Mouse (Mus musculus): ENCODE data around the gene Nanos3. TPM values are rescaled to one million over a fixed set of nuclear protein-coding genes. Genes with fewer than 3 reads are reported as not detected.

The Nanos3 gene
- polyA plus RNA-seq, 1 experiment from 2014 or later = 1.3 TPM

DNA sequence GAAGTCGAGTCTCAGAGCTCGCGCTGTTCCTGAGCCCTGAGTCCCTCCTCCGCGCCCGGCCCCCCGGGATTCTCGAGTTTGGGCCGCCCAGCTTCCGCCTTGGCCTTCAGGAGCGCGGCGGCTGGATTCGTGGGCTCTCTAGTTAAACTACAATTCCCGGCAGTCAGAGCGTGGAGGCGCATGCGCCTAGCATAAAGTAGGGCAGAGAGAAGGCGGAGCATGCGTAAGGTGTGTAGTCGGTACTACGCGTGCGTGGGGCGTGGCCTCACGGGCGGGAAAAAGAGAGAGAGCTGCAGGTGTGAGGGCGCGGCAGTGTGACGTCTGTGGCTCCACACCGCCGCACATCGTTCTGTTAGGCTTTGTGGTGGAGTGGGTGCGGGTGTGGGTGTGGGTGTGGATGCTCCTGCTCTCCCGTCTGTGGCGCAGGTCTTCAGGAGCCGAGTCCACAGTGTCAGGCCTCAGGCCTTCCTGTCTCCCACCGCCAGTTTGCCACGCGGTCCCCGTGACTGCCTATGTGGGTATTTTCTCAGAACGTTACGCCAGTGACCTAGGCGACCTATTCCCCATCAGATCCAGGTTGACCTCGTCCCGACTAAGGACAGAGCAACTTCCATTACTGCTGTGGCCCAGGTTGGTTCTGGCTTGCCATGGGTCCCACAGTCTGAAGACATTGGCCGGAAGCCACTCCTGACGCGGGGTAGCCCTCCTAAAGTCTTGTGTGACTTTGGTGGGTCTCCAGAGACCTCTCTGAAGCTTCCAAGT lies 37.1 kb downstream of the Nanos3 start, which contains the start of the genes Cc2d1a and 4930432K21Rik:
Gene Cc2d1a (minus strand): TSS at position 168 of the 762 bp plus-strand sequence.
Gene 4930432K21Rik (plus strand): TSS at position 257 of the 762 bp plus-strand sequence.
- Histone ChIP-seq H3K4me1 (ENCODE audit: control insufficient read depth, insufficient read depth, low read length) (peaks cover 15% of the 10 kb centered on the region), H3K36me3 (ENCODE audit: control insufficient read depth, insufficient read depth, low read length) (peaks cover 13% of the 10 kb centered on the region; the same call in 1 of the 2 replicates), H3K27ac (ENCODE audit: low read length) (peak within 1 kb of the TSS; percentile 91), H3K9ac (ENCODE audit: low read length) (peak within 1 kb of the TSS; percentile 85), H3K4me3 (replicated peaks; ENCODE audit: low read length) (peak within 1 kb of the TSS; percentile 70), H3K9me3 (replicated peaks; ENCODE audit: control insufficient read depth, low read length) (no peaks in the 10 kb centered on the region), H3K27me3 (ENCODE audit: control insufficient read depth, insufficient read depth, low read length) (no peaks in the 10 kb centered on the region), H3K4me2 (ENCODE audit: low read depth, low read length) (peak within 1 kb of the TSS; percentile 64)
- 11% methylated on average over 49 of the region's 49 CpGs for WGBS
- ATAC-seq (ENCODE audit: insufficient read depth, low FRiP score) = peak; percentile 97

DNA sequence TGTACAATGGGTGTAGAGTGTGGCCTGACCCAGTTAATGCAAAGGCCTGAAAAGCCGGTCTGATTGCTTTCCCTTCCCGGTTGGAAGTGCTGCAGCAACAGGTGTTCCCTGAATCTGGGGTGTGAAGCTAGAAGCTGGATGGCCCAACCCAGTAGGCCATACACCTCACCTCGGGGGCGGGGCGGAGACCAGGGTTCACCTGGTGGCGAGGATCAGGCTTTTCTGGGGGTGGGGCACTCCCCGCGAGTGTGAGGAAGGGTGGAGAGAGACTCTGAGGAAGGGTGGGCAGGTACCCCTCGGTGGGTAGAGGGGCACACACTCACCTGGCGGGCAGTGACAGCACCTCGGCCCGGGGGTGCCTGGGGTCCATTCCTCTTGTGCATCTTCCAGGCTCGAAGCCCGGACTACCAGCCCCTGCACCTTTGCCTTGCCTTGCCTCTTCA lies 37.7 kb downstream of the Nanos3 start:
- no peaks in the 10 kb centered on the region for H3K27me3 ChIP-seq (ENCODE audit: control insufficient read depth, insufficient read depth, low read length)
- H3K4me1 ChIP-seq (ENCODE audit: control insufficient read depth, insufficient read depth, low read length) = peaks cover 15% of the 10 kb centered on the region
- peak overlapping the region; percentile 91 for H3K27ac ChIP-seq (ENCODE audit: low read length)
- peak overlapping the region; percentile 64 for H3K4me2 ChIP-seq (ENCODE audit: low read depth, low read length)
- H3K9me3 ChIP-seq (replicated peaks; ENCODE audit: control insufficient read depth, low read length) = no peaks in the 10 kb centered on the region
- ATAC-seq (ENCODE audit: insufficient read depth, low FRiP score) = peak; percentile 68
- H3K4me3 ChIP-seq (replicated peaks; ENCODE audit: low read length) = peak overlapping the region; percentile 70
- WGBS = 4% methylated on average over 14 of the region's 14 CpGs
- H3K9ac ChIP-seq (ENCODE audit: low read length) = peak overlapping the region; percentile 85
- H3K36me3 ChIP-seq (ENCODE audit: control insufficient read depth, insufficient read depth, low read length) = peaks cover 13% of the 10 kb centered on the region

DNA sequence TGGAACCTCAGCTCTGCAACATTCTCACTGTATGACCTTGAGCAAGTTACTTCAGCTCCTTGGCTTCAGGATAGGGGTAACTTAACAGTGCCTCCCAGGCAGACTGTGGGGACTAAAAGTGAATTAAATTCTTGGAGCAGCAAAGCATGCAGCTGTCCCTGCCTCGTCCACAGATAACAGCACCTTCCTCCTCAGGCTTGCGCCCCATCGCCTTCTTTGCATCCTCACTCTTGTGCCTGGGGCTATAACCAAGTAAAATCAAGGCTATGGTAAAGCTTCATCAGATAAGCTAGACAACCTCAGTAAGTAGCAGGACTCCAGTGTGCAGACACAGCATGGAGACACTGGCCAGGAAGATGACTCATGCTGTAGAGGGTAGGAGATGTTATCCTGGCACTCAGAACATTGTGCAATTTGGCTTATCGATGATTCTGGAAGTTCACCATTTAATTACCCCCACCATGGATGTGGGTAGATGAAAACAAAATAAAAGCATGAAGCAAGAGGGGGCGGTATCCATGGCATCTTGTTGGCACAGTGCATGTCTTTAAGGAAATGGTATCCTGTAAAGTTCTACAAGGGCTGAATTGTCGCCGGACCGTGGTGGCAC lies 40.3 kb downstream of the Nanos3 start:
- no peaks in the 10 kb centered on the region for H3K9me3 ChIP-seq (replicated peaks; ENCODE audit: control insufficient read depth, low read length)
- no peak overlapping the region for H3K4me2 ChIP-seq (ENCODE audit: low read depth, low read length)
- peaks cover 23% of the 10 kb centered on the region for H3K36me3 ChIP-seq (ENCODE audit: control insufficient read depth, insufficient read depth, low read length)
- H3K27me3 ChIP-seq (ENCODE audit: control insufficient read depth, insufficient read depth, low read length) = no peaks in the 10 kb centered on the region
- ATAC-seq (ENCODE audit: insufficient read depth, low FRiP score) = no peak
- H3K27ac ChIP-seq (ENCODE audit: low read length) = no peak overlapping the region
- H3K4me3 ChIP-seq (replicated peaks; ENCODE audit: low read length) = no peak overlapping the region
- H3K4me1 ChIP-seq (ENCODE audit: control insufficient read depth, insufficient read depth, low read length) = peaks cover 15% of the 10 kb centered on the region
- no peak overlapping the region for H3K9ac ChIP-seq (ENCODE audit: low read length)
- 92% methylated on average over 8 of the region's 8 CpGs for WGBS

DNA sequence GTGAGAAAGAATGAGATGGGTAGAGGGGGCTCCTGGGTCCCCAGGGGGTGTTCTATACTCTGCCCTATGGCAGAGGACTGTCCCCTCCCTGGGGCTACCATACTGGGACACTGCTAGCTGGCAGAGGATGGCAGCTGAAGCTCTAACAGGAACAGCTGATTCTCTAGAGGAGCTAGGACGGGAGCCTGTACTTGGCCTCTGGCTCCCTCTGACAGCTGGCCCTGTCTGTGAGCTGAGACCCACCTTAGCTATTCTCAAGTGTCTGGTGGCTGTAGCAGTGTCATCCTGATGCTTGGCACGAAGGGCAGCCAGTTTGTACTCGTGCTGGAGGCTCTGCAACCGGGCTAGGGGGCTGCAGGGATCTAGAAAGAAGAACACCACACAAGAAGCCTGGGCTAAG lies 44.2 kb downstream of the Nanos3 start:
- H3K27me3 ChIP-seq (ENCODE audit: control insufficient read depth, insufficient read depth, low read length) = no peaks in the 10 kb centered on the region
- H3K4me2 ChIP-seq (ENCODE audit: low read depth, low read length) = no peak overlapping the region
- peaks cover 26% of the 10 kb centered on the region for H3K36me3 ChIP-seq (ENCODE audit: control insufficient read depth, insufficient read depth, low read length)
- no peaks in the 10 kb centered on the region for H3K4me1 ChIP-seq (ENCODE audit: control insufficient read depth, insufficient read depth, low read length)
- no peak overlapping the region for H3K9ac ChIP-seq (ENCODE audit: low read length)
- WGBS = 85% methylated on average over 4 of the region's 4 CpGs
- H3K9me3 ChIP-seq (replicated peaks; ENCODE audit: control insufficient read depth, low read length) = no peaks in the 10 kb centered on the region
- no peak for ATAC-seq (ENCODE audit: insufficient read depth, low FRiP score)
- no peak overlapping the region for H3K4me3 ChIP-seq (replicated peaks; ENCODE audit: low read length)
- H3K27ac ChIP-seq (ENCODE audit: low read length) = no peak overlapping the region

DNA sequence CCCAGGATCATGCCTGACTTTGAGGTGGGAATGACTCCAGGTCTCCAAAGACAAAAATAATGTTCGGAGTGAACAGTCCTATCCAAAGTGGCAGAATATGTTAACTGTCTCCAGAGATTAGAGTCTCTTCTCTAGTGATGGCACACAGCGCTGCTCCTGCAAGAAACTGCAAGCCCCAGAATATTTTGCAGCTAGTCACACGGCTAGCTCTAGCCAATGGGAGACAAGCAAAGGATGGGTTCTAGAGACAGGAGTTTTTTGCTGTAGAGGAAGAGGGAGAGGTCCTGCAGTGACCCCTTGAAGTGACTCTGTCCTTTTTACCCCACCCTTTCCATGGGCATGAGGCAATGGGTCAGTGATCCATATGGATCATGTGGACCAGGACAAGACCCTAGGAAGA lies 47.2 kb downstream of the Nanos3 start:
- no peaks in the 10 kb centered on the region for H3K4me1 ChIP-seq (ENCODE audit: control insufficient read depth, insufficient read depth, low read length)
- H3K36me3 ChIP-seq (ENCODE audit: control insufficient read depth, insufficient read depth, low read length) = peaks cover 25% of the 10 kb centered on the region
- no peak for ATAC-seq (ENCODE audit: insufficient read depth, low FRiP score)
- 87% methylated on average over 3 of the region's 3 CpGs for WGBS
- H3K9ac ChIP-seq (ENCODE audit: low read length) = no peak overlapping the region
- H3K27me3 ChIP-seq (ENCODE audit: control insufficient read depth, insufficient read depth, low read length) = no peaks in the 10 kb centered on the region
- H3K4me3 ChIP-seq (replicated peaks; ENCODE audit: low read length) = no peak overlapping the region
- no peak overlapping the region for H3K27ac ChIP-seq (ENCODE audit: low read length)
- no peaks in the 10 kb centered on the region for H3K9me3 ChIP-seq (replicated peaks; ENCODE audit: control insufficient read depth, low read length)
- H3K4me2 ChIP-seq (ENCODE audit: low read depth, low read length) = no peak overlapping the region

DNA sequence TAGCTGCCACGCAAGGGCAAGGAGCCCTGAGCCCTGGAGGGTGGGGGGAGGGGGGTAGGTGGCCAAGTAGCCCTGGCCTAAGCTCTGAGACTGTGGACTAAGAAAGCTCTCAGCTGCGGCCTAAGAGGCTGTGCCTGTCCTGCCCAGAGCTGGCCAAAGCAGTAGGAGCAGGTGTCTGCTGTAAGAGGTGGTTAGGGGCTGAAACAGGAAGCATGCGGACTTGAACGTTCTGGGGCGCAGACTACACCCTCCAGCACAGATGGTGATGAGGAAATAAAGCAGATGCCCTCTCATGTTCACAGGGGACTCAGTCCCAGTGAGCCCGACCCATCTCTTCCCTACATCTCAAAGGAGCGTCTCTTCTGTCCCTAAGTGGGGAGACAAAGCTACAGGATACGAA lies 52.8 kb downstream of the Nanos3 start:
- Histone ChIP-seq H3K27ac (ENCODE audit: low read length) (no peak overlapping the region), H3K9me3 (replicated peaks; ENCODE audit: control insufficient read depth, low read length) (no peaks in the 10 kb centered on the region), H3K4me3 (replicated peaks; ENCODE audit: low read length) (no peak overlapping the region), H3K4me1 (ENCODE audit: control insufficient read depth, insufficient read depth, low read length) (no peaks in the 10 kb centered on the region), H3K9ac (ENCODE audit: low read length) (no peak overlapping the region), H3K36me3 (ENCODE audit: control insufficient read depth, insufficient read depth, low read length) (0 out of 2 replicates have a peak, but pooled peaks cover 8% of the 10 kb centered on the region), H3K4me2 (ENCODE audit: low read depth, low read length) (no peak overlapping the region), H3K27me3 (ENCODE audit: control insufficient read depth, insufficient read depth, low read length) (no peaks in the 10 kb centered on the region)
- no peak for ATAC-seq (ENCODE audit: insufficient read depth, low FRiP score)
- 82% methylated on average over 8 of the region's 8 CpGs for WGBS

DNA sequence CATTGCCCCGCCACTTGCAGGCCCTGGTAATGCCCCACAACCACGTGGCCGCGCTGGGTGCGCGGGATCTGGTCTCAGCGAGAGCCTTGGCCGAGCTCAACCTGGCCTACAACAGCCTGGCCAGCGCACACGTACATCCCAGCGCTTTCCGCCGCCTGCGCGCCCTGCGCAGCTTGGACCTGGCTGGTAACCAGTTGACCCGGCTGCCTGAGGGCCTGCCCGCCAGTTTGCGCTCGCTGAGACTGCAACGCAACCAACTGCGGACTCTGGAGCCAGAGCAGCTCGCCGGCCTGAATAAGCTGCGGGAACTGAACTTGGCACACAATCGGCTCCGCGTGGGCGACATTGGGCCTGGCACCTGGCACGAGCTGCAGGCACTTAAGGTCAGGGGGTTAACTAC lies 54.2 kb downstream of the Nanos3 start:
- Histone ChIP-seq H3K4me2 (ENCODE audit: low read depth, low read length) (no peak overlapping the region), H3K27ac (ENCODE audit: low read length) (no peak overlapping the region)
- ATAC-seq (ENCODE audit: insufficient read depth, low FRiP score) = no peak

DNA sequence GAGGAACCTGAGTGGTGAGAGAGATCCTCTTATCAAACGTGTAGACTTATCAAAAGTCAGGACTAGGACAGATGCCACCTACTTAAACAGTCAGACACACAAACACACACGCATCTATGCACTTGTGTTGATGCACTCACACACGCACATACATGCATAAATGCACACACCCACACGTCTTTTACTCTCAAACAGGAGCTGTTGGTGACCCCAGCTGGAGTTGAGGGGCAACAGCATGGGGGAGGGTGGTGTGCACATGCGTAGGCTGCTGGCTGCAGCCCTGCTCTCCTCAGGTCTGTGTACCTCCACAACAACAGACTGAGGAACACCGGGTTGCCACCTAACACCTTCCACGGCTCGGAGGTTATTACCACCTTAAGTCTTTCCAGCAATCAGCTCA lies 56.7 kb downstream of the Nanos3 start:
- H3K9me3 ChIP-seq (replicated peaks; ENCODE audit: control insufficient read depth, low read length) = no peaks in the 10 kb centered on the region
- no peak overlapping the region for H3K4me3 ChIP-seq (replicated peaks; ENCODE audit: low read length)
- no peaks in the 10 kb centered on the region for H3K36me3 ChIP-seq (ENCODE audit: control insufficient read depth, insufficient read depth, low read length)
- H3K27me3 ChIP-seq (ENCODE audit: control insufficient read depth, insufficient read depth, low read length) = no peaks in the 10 kb centered on the region
- WGBS = 55% methylated on average over 8 of the region's 8 CpGs
- no peak for ATAC-seq (ENCODE audit: insufficient read depth, low FRiP score)
- H3K4me1 ChIP-seq (ENCODE audit: control insufficient read depth, insufficient read depth, low read length) = no peaks in the 10 kb centered on the region
- H3K4me2 ChIP-seq (ENCODE audit: low read depth, low read length) = no peak overlapping the region
- H3K27ac ChIP-seq (ENCODE audit: low read length) = no peak overlapping the region
- no peak overlapping the region for H3K9ac ChIP-seq (ENCODE audit: low read length)

More for the DNA sequence above, 54.2 kb downstream of the Nanos3 start:
- H3K36me3 ChIP-seq (ENCODE audit: control insufficient read depth, insufficient read depth, low read length) = 0 out of 2 replicates have a peak, but pooled peaks cover 7% of the 10 kb centered on the region
- H3K4me3 ChIP-seq (replicated peaks; ENCODE audit: low read length) = no peak overlapping the region
- no peaks in the 10 kb centered on the region for H3K4me1 ChIP-seq (ENCODE audit: control insufficient read depth, insufficient read depth, low read length)
- no peaks in the 10 kb centered on the region for H3K9me3 ChIP-seq (replicated peaks; ENCODE audit: control insufficient read depth, low read length)
- WGBS = 48% methylated on average over 30 of the region's 30 CpGs
- no peaks in the 10 kb centered on the region for H3K27me3 ChIP-seq (ENCODE audit: control insufficient read depth, insufficient read depth, low read length)
- H3K9ac ChIP-seq (ENCODE audit: low read length) = no peak overlapping the region

DNA sequence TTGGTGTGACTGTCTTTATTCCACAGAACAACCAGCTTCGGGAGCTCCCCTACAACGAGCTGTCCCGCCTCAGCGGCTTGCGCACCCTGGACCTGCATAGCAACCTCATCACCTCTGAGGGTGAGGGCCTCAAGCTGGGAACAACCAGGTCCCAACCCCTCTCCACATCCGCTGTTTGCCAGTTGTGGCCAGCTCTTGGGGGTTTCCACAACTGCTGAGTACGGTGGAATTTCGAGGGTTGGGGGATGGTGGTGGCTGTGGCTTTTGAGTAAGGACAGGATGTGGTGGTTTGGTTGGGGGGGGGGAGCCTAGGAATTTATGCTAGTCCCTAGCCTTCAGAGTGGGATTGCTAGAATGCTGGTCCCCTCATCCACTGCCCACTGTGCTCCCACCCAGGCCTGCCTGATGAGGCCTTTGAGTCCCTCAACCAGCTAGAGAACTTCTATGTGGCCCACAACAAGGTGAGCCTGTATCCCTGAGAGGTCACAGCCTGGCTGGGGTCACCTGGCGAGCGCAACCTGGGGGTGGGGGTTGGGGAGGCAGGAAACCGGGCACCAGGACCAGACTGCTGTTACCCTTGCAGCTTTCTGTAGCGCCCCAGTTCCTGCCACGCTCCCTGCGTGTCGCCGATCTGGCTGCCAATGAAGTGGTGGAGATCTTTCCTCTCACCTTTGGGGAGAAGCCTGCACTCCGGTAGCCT lies 57.7 kb downstream of the Nanos3 start:
- no peaks in the 10 kb centered on the region for H3K9me3 ChIP-seq (replicated peaks; ENCODE audit: control insufficient read depth, low read length)
- ATAC-seq (ENCODE audit: insufficient read depth, low FRiP score) = no peak
- no peaks in the 10 kb centered on the region for H3K36me3 ChIP-seq (ENCODE audit: control insufficient read depth, insufficient read depth, low read length)
- 63% methylated on average over 17 of the region's 17 CpGs for WGBS
- no peak overlapping the region for H3K4me3 ChIP-seq (replicated peaks; ENCODE audit: low read length)
- H3K27me3 ChIP-seq (ENCODE audit: control insufficient read depth, insufficient read depth, low read length) = no peaks in the 10 kb centered on the region
- H3K27ac ChIP-seq (ENCODE audit: low read length) = no peak overlapping the region
- H3K4me1 ChIP-seq (ENCODE audit: control insufficient read depth, insufficient read depth, low read length) = no peaks in the 10 kb centered on the region
- H3K9ac ChIP-seq (ENCODE audit: low read length) = no peak overlapping the region
- H3K4me2 ChIP-seq (ENCODE audit: low read depth, low read length) = no peak overlapping the region

All from stomach, embryonic 16.5 days (tissue).